In genomic region chr10:38566361-38566760, GRCm38 (mm10) we compare ENCODE assay signal across 24 mouse cellular contexts.
DNase-seq lines count a peak whose midpoint lies in the region; ATAC-seq lines count a peak whose summit lies in the region.
"Had no signal": no experiment of that assay in that cellular context is flagged by ENCODE, and none has a peak within 500 bp of the region (broad histone marks: within the 10 kb centered on the region; RNA-seq: fewer than 3 reads in every experiment).

No protein-coding gene starts in this region.

- H3K27ac ChIP-seq in embryonic facial prominence, embryonic 13.5 days = peak overlapping the region; percentile 78
- H3K27ac ChIP-seq in embryonic facial prominence, embryonic 10.5 days (replicated peaks) = no peak overlapping the region
- no peak overlapping the region for H3K27ac ChIP-seq in midbrain, embryonic 11.5 days (ENCODE audit: low read depth, low read length)
- no peak overlapping the region for H3K27ac ChIP-seq in midbrain, embryonic 15.5 days
- H3K27ac ChIP-seq in limb, embryonic 12.5 days = 0 out of 2 replicates have a peak overlapping the region, but pooled peaks have one; percentile 12
- H3K27ac ChIP-seq in limb, embryonic 15.5 days = peak overlapping the region; percentile 54
- H3K27ac ChIP-seq in hindbrain, embryonic 11.5 days (ENCODE audit: low read depth, low read length) = no peak overlapping the region
- H3K27ac ChIP-seq: heart, adult 2 months; hindbrain, embryonic 13.5 days; intestine, embryonic 15.5 days had no signal

- DNase-seq in embryonic facial prominence, embryonic 10.5 days (ENCODE audit: low spot score) = no peak
- DNase-seq in midbrain, embryonic 11.5 days (ENCODE audit: low spot score, missing footprints) = peak; percentile 53
- DNase-seq in adrenal gland, postnatal 10 days = no peak
- no peak for DNase-seq in hindbrain, embryonic 11.5 days (ENCODE audit: low spot score)
- DNase-seq: adrenal gland, adult 8-10 months; adrenal gland, postnatal 36 days; cerebellum, adult 11 months; cerebellum, adult 2 months; cerebellum, adult 9-11 months; cerebellum, postnatal 25 days; forebrain, postnatal 0 days; gastrocnemius, postnatal 10 days; gastrocnemius, postnatal 36 days; heart, adult 2 months had no signal

- H3K4me3 ChIP-seq in embryonic facial prominence, embryonic 13.5 days = no peak overlapping the region
- H3K4me3 ChIP-seq in embryonic facial prominence, embryonic 10.5 days = no peak overlapping the region
- no peak overlapping the region for H3K4me3 ChIP-seq in midbrain, embryonic 11.5 days (ENCODE audit: low read depth, low read length)
- H3K4me3 ChIP-seq in midbrain, embryonic 15.5 days = no peak overlapping the region
- H3K4me3 ChIP-seq in limb, embryonic 12.5 days (replicated peaks) = no peak overlapping the region
- H3K4me3 ChIP-seq in limb, embryonic 15.5 days = no peak overlapping the region
- H3K4me3 ChIP-seq in hindbrain, embryonic 11.5 days (ENCODE audit: low read depth, low read length) = no peak overlapping the region
- H3K4me3 ChIP-seq: heart, adult 2 months; hindbrain, embryonic 13.5 days; intestine, embryonic 15.5 days had no signal

- H3K4me1 ChIP-seq in embryonic facial prominence, embryonic 13.5 days = 0 out of 2 replicates have a peak, but pooled peaks cover 2% of the 10 kb centered on the region
- H3K4me1 ChIP-seq in embryonic facial prominence, embryonic 10.5 days = no peaks in the 10 kb centered on the region
- no peaks in the 10 kb centered on the region for H3K4me1 ChIP-seq in midbrain, embryonic 11.5 days (ENCODE audit: control insufficient read depth, insufficient read depth, low read length)
- no peaks in the 10 kb centered on the region for H3K4me1 ChIP-seq in midbrain, embryonic 15.5 days
- peaks cover 5% of the 10 kb centered on the region; the same call in 1 of the 2 replicates for H3K4me1 ChIP-seq in limb, embryonic 12.5 days (replicated peaks)
- H3K4me1 ChIP-seq in limb, embryonic 15.5 days = no peaks in the 10 kb centered on the region
- no peaks in the 10 kb centered on the region for H3K4me1 ChIP-seq in hindbrain, embryonic 11.5 days (replicated peaks; ENCODE audit: control insufficient read depth, insufficient read depth, low read length)
- H3K4me1 ChIP-seq: hindbrain, embryonic 13.5 days; intestine, embryonic 15.5 days had no signal

- H3K27me3 ChIP-seq in embryonic facial prominence, embryonic 13.5 days = no peaks in the 10 kb centered on the region
- H3K27me3 ChIP-seq in embryonic facial prominence, embryonic 10.5 days (replicated peaks; ENCODE audit: low read depth, poor library complexity, severe bottlenecking) = no peaks in the 10 kb centered on the region
- no peaks in the 10 kb centered on the region for H3K27me3 ChIP-seq in midbrain, embryonic 11.5 days (ENCODE audit: control insufficient read depth, insufficient read depth, low read length)
- H3K27me3 ChIP-seq in midbrain, embryonic 15.5 days (replicated peaks) = no peaks in the 10 kb centered on the region
- no peaks in the 10 kb centered on the region for H3K27me3 ChIP-seq in limb, embryonic 12.5 days
- H3K27me3 ChIP-seq in limb, embryonic 15.5 days = no peaks in the 10 kb centered on the region
- H3K27me3 ChIP-seq in hindbrain, embryonic 11.5 days (ENCODE audit: control insufficient read depth, insufficient read depth, low read length) = no peaks in the 10 kb centered on the region
- H3K27me3 ChIP-seq: hindbrain, embryonic 13.5 days; intestine, embryonic 15.5 days had no signal

- no peaks in the 10 kb centered on the region for H3K36me3 ChIP-seq in embryonic facial prominence, embryonic 13.5 days
- no peaks in the 10 kb centered on the region for H3K36me3 ChIP-seq in embryonic facial prominence, embryonic 10.5 days (replicated peaks)
- H3K36me3 ChIP-seq in midbrain, embryonic 11.5 days (ENCODE audit: control insufficient read depth, insufficient read depth, low read length) = no peaks in the 10 kb centered on the region
- H3K36me3 ChIP-seq in midbrain, embryonic 15.5 days (replicated peaks) = no peaks in the 10 kb centered on the region
- H3K36me3 ChIP-seq in limb, embryonic 12.5 days = no peaks in the 10 kb centered on the region
- no peaks in the 10 kb centered on the region for H3K36me3 ChIP-seq in limb, embryonic 15.5 days
- H3K36me3 ChIP-seq in hindbrain, embryonic 11.5 days (ENCODE audit: control insufficient read depth, insufficient read depth, low read length) = no peaks in the 10 kb centered on the region
- H3K36me3 ChIP-seq: hindbrain, embryonic 13.5 days; intestine, embryonic 15.5 days had no signal

- no peak for ATAC-seq in embryonic facial prominence, embryonic 13.5 days (ENCODE audit: insufficient number of reproducible peaks, insufficient read depth, low FRiP score, low TSS enrichment, low read depth)
- no peak for ATAC-seq in midbrain, embryonic 11.5 days (ENCODE audit: low FRiP score)
- ATAC-seq in midbrain, embryonic 15.5 days (replicated peaks) = no peak
- ATAC-seq in limb, embryonic 12.5 days (ENCODE audit: insufficient number of reproducible peaks, insufficient read depth, low FRiP score, low TSS enrichment, low read depth) = no peak
- ATAC-seq in limb, embryonic 15.5 days (ENCODE audit: insufficient number of reproducible peaks, low FRiP score, low TSS enrichment, low read depth) = no peak
- ATAC-seq in hindbrain, embryonic 11.5 days (ENCODE audit: low FRiP score) = no peak
- ATAC-seq: activated CD4-positive, CD25-positive, alpha-beta regulatory T cell, adult 4 months; forebrain, embryonic 14.5 days; forebrain, postnatal 0 days; hindbrain, embryonic 16.5 days; intestine, embryonic 15.5 days had no signal

- 22% methylated on average over 1 of the region's 1 CpGs for WGBS in embryonic facial prominence, embryonic 13.5 days
- 78% methylated on average over 1 of the region's 1 CpGs for WGBS in embryonic facial prominence, embryonic 10.5 days
- 85% methylated on average over 1 of the region's 1 CpGs for WGBS in midbrain, embryonic 11.5 days
- WGBS in midbrain, embryonic 15.5 days = 70% methylated on average over 1 of the region's 1 CpGs
- 67% methylated on average over 1 of the region's 1 CpGs for WGBS in limb, embryonic 12.5 days
- WGBS in limb, embryonic 15.5 days = 9% methylated on average over 1 of the region's 1 CpGs
- WGBS in hindbrain, embryonic 11.5 days = 76% methylated on average over 1 of the region's 1 CpGs

- H3K4me2 ChIP-seq in embryonic facial prominence, embryonic 13.5 days = no peak overlapping the region
- no peak overlapping the region for H3K4me2 ChIP-seq in midbrain, embryonic 11.5 days
- no peak overlapping the region for H3K4me2 ChIP-seq in midbrain, embryonic 15.5 days
- no peak overlapping the region for H3K4me2 ChIP-seq in limb, embryonic 12.5 days
- no peak overlapping the region for H3K4me2 ChIP-seq in limb, embryonic 15.5 days
- no peak overlapping the region for H3K4me2 ChIP-seq in hindbrain, embryonic 11.5 days (replicated peaks; ENCODE audit: low read depth, low read length)
- H3K4me2 ChIP-seq: heart, embryonic 11.5 days; hindbrain, embryonic 13.5 days; intestine, embryonic 15.5 days had no signal

- H3K9me3 ChIP-seq in embryonic facial prominence, embryonic 13.5 days = no peaks in the 10 kb centered on the region
- H3K9me3 ChIP-seq in embryonic facial prominence, embryonic 10.5 days = no peaks in the 10 kb centered on the region
- H3K9me3 ChIP-seq in midbrain, embryonic 11.5 days (ENCODE audit: control insufficient read depth, low read length) = no peaks in the 10 kb centered on the region
- H3K9me3 ChIP-seq in midbrain, embryonic 15.5 days = no peaks in the 10 kb centered on the region
- H3K9me3 ChIP-seq in limb, embryonic 12.5 days = no peaks in the 10 kb centered on the region
- no peaks in the 10 kb centered on the region for H3K9me3 ChIP-seq in limb, embryonic 15.5 days
- H3K9me3 ChIP-seq in hindbrain, embryonic 11.5 days (ENCODE audit: control insufficient read depth, low read length) = no peaks in the 10 kb centered on the region
- H3K9me3 ChIP-seq: hindbrain, embryonic 13.5 days; intestine, embryonic 15.5 days had no signal

- H3K9ac ChIP-seq in embryonic facial prominence, embryonic 13.5 days = no peak overlapping the region
- no peak overlapping the region for H3K9ac ChIP-seq in midbrain, embryonic 11.5 days (ENCODE audit: low read length)
- H3K9ac ChIP-seq in midbrain, embryonic 15.5 days = no peak overlapping the region
- no peak overlapping the region for H3K9ac ChIP-seq in limb, embryonic 12.5 days (replicated peaks)
- H3K9ac ChIP-seq in limb, embryonic 15.5 days = no peak overlapping the region
- H3K9ac ChIP-seq in hindbrain, embryonic 11.5 days (ENCODE audit: low read depth, low read length) = no peak overlapping the region
- H3K9ac ChIP-seq: forebrain, postnatal 0 days; hindbrain, embryonic 13.5 days; intestine, embryonic 15.5 days had no signal

Comparison
In these comparisons a context has a peak if more than half of its experiments do, and no peak if none do; other contexts are left out.
1. H3K27ac ChIP-seq: peak in embryonic facial prominence, embryonic 13.5 days (single experiment), limb, embryonic 12.5 days (single experiment) and limb, embryonic 15.5 days (single experiment); none in embryonic facial prominence, embryonic 10.5 days (single experiment), midbrain, embryonic 11.5 days (single experiment), midbrain, embryonic 15.5 days (single experiment) and hindbrain, embryonic 11.5 days (single experiment).